Comparison of ENCODE assay signal across 21 mouse cellular contexts in genomic region chr10:69528746-69529145, GRCm38 (mm10).
DNase-seq lines count a peak whose midpoint lies in the region; ATAC-seq and TF ChIP-seq lines count a peak whose summit lies in the region.
"Had no signal": no experiment of that assay in that cellular context is flagged by ENCODE, and none has a peak within 500 bp of the region (broad histone marks: within the 10 kb centered on the region; RNA-seq: fewer than 3 reads in every experiment).

No protein-coding gene starts in this region.

- H3K4me2 ChIP-seq in heart, embryonic 15.5 days: peak overlapping the region; percentile 43
- H3K4me2 ChIP-seq: neural tube, embryonic 13.5 days had no signal

- 59% methylated on average over 4 of the region's 4 CpGs for WGBS in heart, embryonic 15.5 days

- H3K27ac ChIP-seq in gastrocnemius, adult 2 months: peak overlapping the region; percentile 88
- H3K27ac ChIP-seq in heart, embryonic 15.5 days: peak overlapping the region; percentile 68
- H3K27ac ChIP-seq: neural tube, embryonic 13.5 days had no signal

- H3K4me3 ChIP-seq in gastrocnemius, adult 2 months: peak overlapping the region; percentile 57
- H3K4me3 ChIP-seq in heart, embryonic 15.5 days: 0 out of 2 replicates have a peak overlapping the region, but pooled peaks have one; percentile 11
- H3K4me3 ChIP-seq: erythroblast, embryonic 14.5 days; neural tube, embryonic 13.5 days had no signal

- 0 out of 2 replicates have a peak, but pooled peaks cover 6% of the 10 kb centered on the region for H3K4me1 ChIP-seq in heart, embryonic 15.5 days (replicated peaks)

- intact Hi-C loops in gastrocnemius, adult 2 months (cut with DNase I): loop anchor here (5.0 kb wide), 1 partner anchor 76 kb away; no protein-coding TSS in a partner anchor
- intact Hi-C loops in gastrocnemius, postnatal 36 days (cut with DNase I): no loop called here
- intact Hi-C loops in heart, postnatal 10 days (cut with DNase I): no loop called here

- TF ChIP-seq CTCF in gastrocnemius, adult 2 months (IDR thresholded peaks at IDR 0.05): no peak

- ATAC-seq in heart, embryonic 15.5 days (replicated peaks; ENCODE audit: insufficient number of reproducible peaks, insufficient read depth, low FRiP score, low read depth): no peak
- ATAC-seq: forebrain, embryonic 14.5 days; inflammation-experienced regulatory T-cells, adult 6 months; liver, postnatal 0 days had no signal

- no peaks in the 10 kb centered on the region for H3K36me3 ChIP-seq in heart, embryonic 15.5 days
- H3K36me3 ChIP-seq: neural tube, embryonic 13.5 days had no signal

- H3K9me3 ChIP-seq in heart, embryonic 15.5 days (replicated peaks): no peaks in the 10 kb centered on the region
- H3K9me3 ChIP-seq: neural tube, embryonic 13.5 days had no signal

- no peak overlapping the region for H3K9ac ChIP-seq in heart, embryonic 15.5 days
- H3K9ac ChIP-seq: liver, postnatal 0 days; neural tube, embryonic 13.5 days had no signal

- H3K27me3 ChIP-seq in heart, embryonic 15.5 days: no peaks in the 10 kb centered on the region
- H3K27me3 ChIP-seq: CH12.LX; neural tube, embryonic 13.5 days had no signal

- DNase-seq in gastrocnemius, adult 2 months: peak; percentile 59
- no peak for DNase-seq in gastrocnemius, postnatal 36 days
- no peak for DNase-seq in heart, postnatal 10 days
- peak; percentile 42 to 57 for DNase-seq in kidney, postnatal 4 days
- DNase-seq in kidney, adult 11 months: no peak
- peak; percentile 76 for DNase-seq in yolk sac, embryonic 10.5 days (ENCODE audit: low spot score)
- DNase-seq in right cerebral cortex, adult 18-20 months: no peak
- DNase-seq: adrenal gland, adult 2 months; cerebellum, postnatal 10 days; layer of hippocampus, postnatal 36 days; liver; liver, postnatal 0 days; lung, postnatal 14 days; right cerebral cortex, postnatal 25 days; thymus, postnatal 36 days had no signal

Comparison
In these comparisons a context has a peak if more than half of its experiments do, and no peak if none do; other contexts are left out.
1. DNase-seq: peak in gastrocnemius, adult 2 months (single experiment), kidney, postnatal 4 days (2 of 2) and yolk sac, embryonic 10.5 days (single experiment); none in gastrocnemius, postnatal 36 days (0 of 2), heart, postnatal 10 days (0 of 2), kidney, adult 11 months (single experiment) and right cerebral cortex, adult 18-20 months (single experiment).